Mouse (Mus musculus): Measurements from ENCODE around the gene Tut4.

Gene Tut4

GRCm38 (mm10) chr4:108484230-108484629 lies 25.0 kb downstream of the Tut4 start:
- in situ Hi-C loops (cut with MboI), result loop anchor here (10.0 kb wide), 1 partner anchor 149 kb away; no protein-coding TSS in a partner anchor

- in situ Hi-C loops (cut with MboI), result no loop called here
Measured at GRCm38 (mm10) chr4:108503023-108503422, 43.8 kb downstream of the Tut4 start.

- in situ Hi-C loops (cut with MboI), result no loop called here
Measured at GRCm38 (mm10) chr4:108539701-108540100, 80.5 kb downstream of the Tut4 start.

- in situ Hi-C loops (cut with MboI), result no loop called here
Measured at GRCm38 (mm10) chr4:108565026-108565425, 105.8 kb downstream of the Tut4 start.

GRCm38 (mm10) chr4:108572644-108573043 lies 113.4 kb downstream of the Tut4 start:
- in situ Hi-C loops (cut with MboI), result no loop called here

GRCm38 (mm10) chr4:108578840-108579742 lies 119.9 kb downstream of the Tut4 start, which contains the start of the genes Prpf38a and Orc1:
Gene Prpf38a, minus strand, starts transcription at chr4:108579336.
Gene Orc1, plus strand, starts transcription at chr4:108579423.
- in situ Hi-C loops (cut with MboI), result no loop called here

- in situ Hi-C loops (cut with MboI), result no loop called here
Measured at GRCm38 (mm10) chr4:108579743-108580411, 120.7 kb downstream of the Tut4 start.

- in situ Hi-C loops (cut with MboI), result no loop called here
Measured at GRCm38 (mm10) chr4:108593376-108593775, 134.2 kb downstream of the Tut4 start.

GRCm38 (mm10) chr4:108595785-108596184 lies 136.6 kb downstream of the Tut4 start:
- in situ Hi-C loops (cut with MboI), result no loop called here

GRCm38 (mm10) chr4:108598306-108598705 lies 139.1 kb downstream of the Tut4 start:
- in situ Hi-C loops (cut with MboI), result no loop called here

GRCm38 (mm10) chr4:108601870-108602269 lies 142.6 kb downstream of the Tut4 start:
- in situ Hi-C loops (cut with MboI), result no loop called here

GRCm38 (mm10) chr4:108608651-108609050 lies 149.4 kb downstream of the Tut4 start:
- in situ Hi-C loops (cut with MboI), result no loop called here
